Mouse (Mus musculus): ENCODE results near the gene Olfr47.
"Not testable (repeated sequence)": the region's sequence is repeated elsewhere in the genome, so short reads cannot be mapped to it uniquely, and the experiment has no call there.

The Olfr47 gene

DNA sequence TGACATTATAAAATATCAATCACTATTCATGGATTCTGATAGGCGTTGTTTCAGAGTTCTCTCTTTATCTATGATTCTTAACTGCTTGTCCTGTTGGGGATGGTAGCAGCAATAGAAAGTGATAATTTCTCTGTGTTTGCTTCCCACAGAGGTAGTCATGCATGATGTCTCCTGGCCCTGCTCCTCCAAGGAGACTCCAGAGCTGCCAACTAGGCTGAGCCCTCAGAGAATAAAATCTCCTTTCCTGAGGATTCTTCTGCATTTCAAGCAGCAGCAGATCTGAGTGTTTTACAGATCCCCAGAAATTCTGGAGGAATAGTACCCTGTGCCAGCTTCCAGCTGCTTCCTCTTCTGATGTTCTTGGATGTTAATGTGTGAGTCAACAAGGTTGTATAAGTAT lies at the start of gene Olfr47:
TSS of gene Olfr47 (plus strand) at position 275 of the 400 bp plus-strand sequence.
- DNase-seq (ENCODE audit: low read depth, low spot score): not testable (repeated sequence)

GRCm38 (mm10) chr6:43190986-43191385 lies 40.3 kb upstream of the Olfr47 start:
- no peak for DNase-seq (ENCODE audit: low read depth, low spot score)

DNA sequence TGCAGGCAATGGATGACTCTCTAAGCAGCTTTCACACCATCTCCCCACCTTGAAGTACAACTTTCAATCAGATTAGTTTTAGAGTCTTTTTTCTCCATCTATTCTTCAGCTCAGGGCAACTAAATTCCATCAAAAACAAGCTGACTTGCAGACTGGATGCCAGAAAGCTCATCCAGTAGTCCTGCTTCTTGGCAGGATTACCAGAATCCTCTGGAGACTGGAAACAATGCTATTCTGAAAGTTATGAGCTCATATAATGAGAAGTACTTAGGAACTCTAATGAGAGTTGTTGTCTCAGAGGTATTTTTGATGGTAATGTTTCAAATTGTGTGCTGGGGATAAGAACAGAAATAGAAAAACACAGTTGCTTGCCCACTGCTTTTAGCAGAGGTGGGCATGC lies 34.5 kb upstream of the Olfr47 start, which contains the start of gene Olfr435:
TSS of gene Olfr435 (plus strand) at position 366 of the 400 bp plus-strand sequence.
- DNase-seq (ENCODE audit: low read depth, low spot score): no peak

- DNase-seq (ENCODE audit: low read depth, low spot score): no peak
Measured at GRCm38 (mm10) chr6:43198094-43198493, 33.2 kb upstream of the Olfr47 start.

GRCm38 (mm10) chr6:43202786-43203185 lies 28.5 kb upstream of the Olfr47 start:
- no peak for DNase-seq (ENCODE audit: low read depth, low spot score)

DNA sequence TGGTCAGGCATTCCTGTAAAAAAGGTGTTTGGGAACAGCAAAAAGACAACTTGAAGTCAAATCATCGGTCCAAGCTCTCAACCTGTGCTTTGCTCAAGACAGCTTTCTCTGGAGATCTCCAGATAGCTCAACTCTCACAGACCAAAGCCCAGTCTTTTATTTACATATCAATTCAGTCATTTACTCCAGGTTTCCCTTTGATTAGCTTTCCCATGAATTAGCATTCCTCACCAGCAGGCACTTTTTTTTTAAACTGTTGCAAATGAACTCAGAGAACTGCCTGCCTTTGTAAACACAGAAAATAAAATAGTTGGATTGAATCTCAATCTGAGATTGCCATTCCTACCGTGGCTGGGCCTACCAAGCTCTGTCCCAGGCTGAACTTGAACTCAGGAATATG lies 26.0 kb upstream of the Olfr47 start:
- DNase-seq (ENCODE audit: low read depth, low spot score): no peak

DNA sequence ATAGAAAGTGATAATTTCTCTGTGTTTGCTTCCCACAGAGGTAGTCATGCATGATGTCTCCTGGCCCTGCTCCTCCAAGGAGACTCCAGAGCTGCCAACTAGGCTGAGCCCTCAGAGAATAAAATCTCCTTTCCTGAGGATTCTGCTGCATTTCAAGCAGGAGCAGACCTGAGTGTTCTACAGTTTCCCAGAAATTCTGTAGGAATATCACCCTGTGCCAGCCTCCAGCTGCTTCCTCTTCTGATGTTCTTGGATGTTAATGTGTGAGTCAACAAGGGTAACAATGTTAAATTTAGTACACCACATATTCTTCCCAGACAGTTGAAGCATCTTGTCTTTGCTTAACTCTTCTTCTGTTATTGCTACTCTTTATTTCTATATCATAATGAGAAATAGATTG lies 18.5 kb upstream of the Olfr47 start, which contains the start of gene Olfr434:
TSS of gene Olfr434 (plus strand) at position 149 of the 400 bp plus-strand sequence.
- DNase-seq (ENCODE audit: low read depth, low spot score): not testable (repeated sequence)

DNA sequence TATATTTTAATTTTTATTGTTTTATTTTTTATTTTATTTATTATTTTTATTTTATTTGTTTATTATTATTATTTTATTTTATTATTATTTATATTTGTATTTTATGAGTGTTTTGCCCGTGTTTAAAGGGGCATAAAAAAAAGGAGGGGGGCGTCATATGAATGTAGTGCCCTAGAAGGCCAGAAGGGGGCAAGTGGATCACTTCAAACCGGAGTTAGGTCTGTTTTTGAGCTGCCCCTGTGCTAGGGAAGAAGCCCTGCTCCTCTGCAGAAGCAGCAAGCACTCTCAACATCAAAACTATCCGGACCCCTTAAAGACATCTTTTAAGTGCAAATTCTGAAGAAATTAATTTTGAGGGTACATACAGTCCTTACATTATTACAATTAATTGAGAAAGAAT lies 10.7 kb downstream of the Olfr47 start:
- DNase-seq (ENCODE audit: low read depth, low spot score): peak; percentile 58

DNA sequence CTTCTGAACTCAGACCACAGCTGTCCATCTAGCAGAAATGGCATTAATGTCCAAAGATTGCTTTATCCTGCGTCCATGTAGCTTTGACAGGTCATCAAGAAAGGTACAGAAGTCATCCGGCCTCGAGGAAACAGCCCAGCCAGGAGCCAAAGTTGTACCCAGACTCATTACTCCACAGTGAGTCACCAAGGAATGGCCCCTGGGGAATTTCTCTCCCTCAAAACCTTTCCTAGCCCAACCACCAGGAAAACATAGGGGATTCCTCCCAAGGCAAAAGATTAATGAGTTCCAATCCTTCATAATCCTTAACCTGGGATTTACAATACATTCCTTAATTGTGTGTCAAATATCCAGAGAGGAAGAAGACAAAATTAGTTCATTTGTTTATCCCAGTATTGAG lies 16.1 kb downstream of the Olfr47 start:
- no peak for DNase-seq (ENCODE audit: low read depth, low spot score)

DNA sequence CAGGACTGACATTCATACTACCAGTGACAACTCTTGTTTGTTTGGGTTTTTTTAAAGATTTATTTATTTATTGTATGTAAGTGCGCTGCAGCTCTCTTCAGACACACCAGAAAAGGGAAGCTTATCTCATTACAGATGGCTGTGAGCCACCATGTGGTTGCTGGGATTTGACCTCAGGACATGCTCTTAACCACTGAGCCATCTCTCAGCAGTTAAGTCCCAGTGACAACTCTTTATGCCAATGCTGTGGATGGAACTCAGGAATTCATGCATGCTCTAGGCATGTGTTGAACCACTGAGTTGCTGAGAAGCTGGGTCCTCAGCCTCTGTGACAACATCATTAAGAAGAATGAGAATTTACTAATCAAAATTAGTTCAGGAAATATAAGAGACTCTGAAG lies 21.7 kb downstream of the Olfr47 start:
- DNase-seq (ENCODE audit: low read depth, low spot score): no peak

GRCm38 (mm10) chr6:43254193-43254926 lies 23.0 kb downstream of the Olfr47 start:
- DNase-seq (ENCODE audit: low read depth, low spot score): peak; percentile 6

DNA sequence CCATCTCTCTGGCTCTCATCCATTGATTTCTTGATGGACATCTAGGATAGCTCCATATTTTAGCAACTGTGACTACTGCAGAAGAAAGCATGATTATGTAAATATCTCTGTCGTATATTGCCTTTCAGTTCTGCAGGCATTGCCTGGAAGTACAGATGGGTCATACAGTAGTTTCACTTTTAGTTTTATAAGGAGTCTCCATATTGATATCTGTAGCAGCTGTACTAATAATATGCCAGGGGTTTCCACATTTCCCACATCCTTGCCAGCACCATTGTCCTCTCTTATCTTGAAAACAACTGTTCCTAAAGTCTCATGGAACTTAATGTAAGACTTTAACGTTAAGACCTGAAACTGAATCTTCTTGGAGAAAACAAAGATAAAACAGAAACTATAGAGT lies 29.4 kb downstream of the Olfr47 start:
- no peak for DNase-seq (ENCODE audit: low read depth, low spot score)

DNA sequence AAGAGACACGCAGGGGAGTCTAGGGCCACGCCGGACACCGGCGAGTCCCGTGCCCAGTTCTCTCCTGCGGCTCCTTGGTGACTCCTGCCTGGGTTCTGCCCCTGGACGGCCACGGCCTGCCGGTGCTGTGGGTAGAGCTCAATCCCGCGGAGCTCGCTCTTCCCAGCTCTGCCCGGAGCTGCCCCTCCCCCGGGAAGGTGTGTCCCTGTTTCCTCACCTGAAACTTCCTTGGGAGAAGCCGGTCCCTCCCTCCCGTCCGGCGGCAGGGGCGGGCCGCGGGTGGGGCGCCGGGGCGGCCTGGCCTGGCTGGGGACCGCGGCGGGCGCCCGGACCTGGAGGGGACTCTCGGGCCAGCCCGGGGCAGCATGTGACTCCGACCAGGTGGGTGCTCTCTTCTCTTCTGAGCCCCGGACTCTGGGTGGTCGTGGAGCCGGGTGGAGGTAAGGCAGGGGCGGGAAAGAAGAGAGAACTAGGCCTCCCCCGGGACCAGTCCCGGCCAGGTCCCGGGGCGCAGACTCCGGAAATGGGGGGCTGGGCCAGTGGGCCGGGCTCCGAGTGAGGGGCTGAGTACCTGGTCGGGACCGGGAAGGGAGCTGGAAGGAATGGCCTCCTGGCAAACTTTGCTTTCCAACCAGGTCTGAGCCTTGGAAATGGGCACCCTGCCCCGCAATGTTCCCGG lies 34.2 kb downstream of the Olfr47 start, which contains the start of gene Arhgef5:
TSS of gene Arhgef5 (plus strand) at position 220 of the 679 bp plus-strand sequence.
- peak; percentile 16 for DNase-seq (ENCODE audit: low read depth, low spot score)

GRCm38 (mm10) chr6:43266356-43266755 lies 35.0 kb downstream of the Olfr47 start:
- peak; percentile 37 for DNase-seq (ENCODE audit: low read depth, low spot score)

GRCm38 (mm10) chr6:43272597-43272996 lies 41.3 kb downstream of the Olfr47 start:
- DNase-seq (ENCODE audit: low read depth, low spot score): no peak

DNA sequence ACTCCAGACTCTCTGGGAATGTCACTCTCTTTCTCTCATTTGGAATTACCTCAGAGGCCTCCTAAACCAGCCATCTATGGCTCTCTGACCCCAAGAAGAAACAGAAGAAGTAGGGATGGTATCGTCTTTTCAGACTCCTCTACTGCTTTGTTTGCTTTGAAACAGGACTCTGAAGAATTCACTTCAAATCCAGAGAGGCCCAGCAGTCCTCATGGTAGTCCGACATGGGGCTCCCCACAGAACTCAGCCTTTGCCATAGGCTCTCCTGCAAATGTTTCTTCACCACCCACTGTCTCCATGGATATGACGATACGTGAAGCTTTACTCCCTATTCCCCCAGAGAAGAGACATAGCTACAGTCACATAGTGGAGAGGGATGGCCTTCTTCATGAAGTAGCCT lies 42.8 kb downstream of the Olfr47 start:
- no peak for DNase-seq (ENCODE audit: low read depth, low spot score)

GRCm38 (mm10) chr6:43278247-43278646 lies 46.9 kb downstream of the Olfr47 start:
- DNase-seq (ENCODE audit: low read depth, low spot score): peak; percentile 14

- no peak for DNase-seq (ENCODE audit: low read depth, low spot score)
Measured at GRCm38 (mm10) chr6:43280481-43280880, 49.2 kb downstream of the Olfr47 start.

Data from mesoderm, embryonic 11.5 days (tissue).